Mouse (Mus musculus) midbrain, postnatal 0 days (tissue): ENCODE data around the gene Kif1c. TPM values are rescaled to one million over a fixed set of nuclear protein-coding genes. Genes with fewer than 3 reads are reported as not detected.

Experiments
- ATAC-seq: fragments of 200-750 bp; cut with Nextera tagmentation; 2 replicates; pipeline ENCODE4 v1.8.0; 2017; ENCODE audit warnings: moderate number of reproducible peaks, mild to moderate bottlenecking, moderate TSS enrichment, moderate library complexity; ENCODE audit not compliant: low FRiP score
- DNase-seq: peaks from one replicate; pipeline ENCODE4 v3.0.0-alpha.2; 2015; ENCODE audit warnings: low spot score
- H3K27ac ChIP-seq: fragments of 300-500 bp; sonication (generic); 2 replicates; pipeline ENCODE4 v1.5.1; 2014; ENCODE audit warnings: low read depth, mild to moderate bottlenecking, low read length, mixed read lengths
- H3K27me3 ChIP-seq: fragments of 300-500 bp; sonication (generic); 2 replicates; pipeline ENCODE4 v1.6.1; 2014; ENCODE audit warnings: low read length, control low read depth, mixed read lengths; ENCODE audit not compliant: insufficient read depth
- H3K36me3 ChIP-seq: fragments of 300-500 bp; sonication (generic); 2 replicates; pipeline ENCODE4 v1.6.1; 2014; ENCODE audit warnings: low read length, control low read depth, mixed read lengths; ENCODE audit not compliant: insufficient read depth
- H3K4me1 ChIP-seq: fragments of 300-500 bp; sonication (generic); 2 replicates; pipeline ENCODE4 v1.6.1; 2014; ENCODE audit warnings: mild to moderate bottlenecking, control low read depth, antibody characterized with exemption, low read length, mixed read lengths; ENCODE audit not compliant: insufficient read depth
- H3K4me2 ChIP-seq: fragments of 300-500 bp; sonication (generic); 2 replicates; pipeline ENCODE4 v1.6.1; 2014; ENCODE audit warnings: low read depth, mild to moderate bottlenecking, low read length, mixed read lengths; ENCODE audit not compliant: poor library complexity, severe bottlenecking
- H3K4me3 ChIP-seq: fragments of 300-500 bp; sonication (generic); 2 replicates; pipeline ENCODE4 v1.5.1; 2014; ENCODE audit warnings: low read depth, mild to moderate bottlenecking, low read length, moderate library complexity
- H3K9ac ChIP-seq: fragments of 300-500 bp; sonication (generic); replicated peaks from 2 replicates; pipeline ENCODE4 v1.6.1; 2014; ENCODE audit warnings: mild to moderate bottlenecking, low read length, moderate library complexity, mixed read lengths; ENCODE audit not compliant: poor library complexity, severe bottlenecking
- H3K9me3 ChIP-seq: fragments of 300-500 bp; sonication (generic); 2 replicates; pipeline ENCODE4 v1.6.1; 2016; ENCODE audit warnings: low read length, control low read depth
- CTCF ChIP-seq: IDR thresholded peaks from 2 replicates; pipeline ENCODE4 v1.5.1; 2016; ENCODE audit warnings: antibody characterized with exemption, mild to moderate bottlenecking
- WGBS: fragments of 180-500 bp; shearing (Covaris S2); extraction: QIAGEN DNeasy Blood & Tissue Kit; methylation state at CpG from one replicate; pipeline ENCODE4 v1.1.7; 2014; 5-methylcytosine and 5-hydroxymethylcytosine counted together
- polyA plus RNA-seq: library from polyadenylated mRNA; unstranded; fragments of >200 nt; fragmentation: Nextera tagmentation; extraction: Ambion mirVana; gene quantifications from 2 replicates; pipeline ENCODE4 v1.2.1, GENCODE M21; 2015
- total RNA-seq: library from RNA; depleted of rRNA; stranded (reverse); fragments of >200 nt; gene quantifications from 2 replicates; pipeline ENCODE4 v1.2.3, GENCODE M21; 2014

Gene Kif1c
- total and polyA plus RNA-seq, 2 experiments from 2014 or later: 1.9 to 30.9 TPM

DNA sequence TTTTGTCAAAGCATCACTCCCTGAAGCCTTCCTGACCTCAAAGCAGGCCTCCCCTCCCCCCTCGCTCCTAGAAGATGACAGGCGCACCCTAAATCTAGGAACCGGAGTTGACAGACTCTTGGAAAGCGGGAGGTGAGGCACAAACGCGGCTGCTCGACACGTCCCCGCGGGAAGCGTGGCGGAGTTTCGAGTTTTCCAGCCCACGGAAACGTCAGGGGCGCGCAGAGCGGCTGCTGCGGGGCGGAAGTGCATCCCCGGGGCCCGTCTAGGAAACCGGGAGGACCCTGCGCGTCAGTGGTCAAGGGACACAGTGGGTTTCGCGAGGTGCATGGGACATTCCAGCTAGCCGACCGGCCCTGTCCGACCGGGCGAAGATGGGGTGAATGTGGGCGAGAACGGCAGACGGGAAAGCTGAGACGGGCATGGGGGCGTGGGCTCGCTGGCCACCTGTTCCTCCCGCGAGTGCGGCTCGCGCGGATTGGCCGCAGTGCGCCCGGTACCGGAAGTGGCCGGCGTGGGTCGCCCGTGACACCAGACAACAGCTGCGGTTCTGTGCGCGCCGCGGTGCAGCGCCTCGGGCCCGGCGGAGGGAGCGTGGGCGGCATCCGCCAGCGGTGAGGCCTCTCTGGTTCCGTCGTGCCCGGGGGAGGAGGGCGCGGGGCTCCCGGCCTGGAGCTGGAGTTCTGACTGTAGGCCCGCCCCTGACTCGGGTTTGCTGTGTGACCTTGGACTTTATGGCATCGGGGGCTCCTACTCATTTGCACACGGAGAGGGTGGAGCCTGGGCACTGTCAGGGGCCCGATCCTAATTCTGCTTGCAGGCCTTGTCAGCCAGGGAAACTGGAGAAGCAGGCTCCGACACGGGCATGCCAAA lies 63.8 kb downstream of the Kif1c start, which contains the start of gene Zfp3:
Gene Zfp3 (plus strand): TSS at position 274 of the 873 bp plus-strand sequence.
- Histone ChIP-seq H3K9me3 (no peaks in the 10 kb centered on the region), H3K4me2 (peak within 1 kb of the TSS; percentile 67), H3K9ac (peak within 1 kb of the TSS; percentile 77), H3K4me1 (0 out of 2 replicates have a peak, but pooled peaks cover 5% of the 10 kb centered on the region), H3K27ac (peak within 1 kb of the TSS; percentile 89), H3K36me3 (no peaks in the 10 kb centered on the region), H3K27me3 (no peaks in the 10 kb centered on the region), H3K4me3 (peak within 1 kb of the TSS; percentile 77)
- under 1% methylated on average over 62 of the region's 78 CpGs for WGBS
- DNase-seq (peak; percentile 77), ATAC-seq (peak; percentile 92)
- TF ChIP-seq CTCF: peak; percentile 10; the same call in 1 of the 2 replicates

DNA sequence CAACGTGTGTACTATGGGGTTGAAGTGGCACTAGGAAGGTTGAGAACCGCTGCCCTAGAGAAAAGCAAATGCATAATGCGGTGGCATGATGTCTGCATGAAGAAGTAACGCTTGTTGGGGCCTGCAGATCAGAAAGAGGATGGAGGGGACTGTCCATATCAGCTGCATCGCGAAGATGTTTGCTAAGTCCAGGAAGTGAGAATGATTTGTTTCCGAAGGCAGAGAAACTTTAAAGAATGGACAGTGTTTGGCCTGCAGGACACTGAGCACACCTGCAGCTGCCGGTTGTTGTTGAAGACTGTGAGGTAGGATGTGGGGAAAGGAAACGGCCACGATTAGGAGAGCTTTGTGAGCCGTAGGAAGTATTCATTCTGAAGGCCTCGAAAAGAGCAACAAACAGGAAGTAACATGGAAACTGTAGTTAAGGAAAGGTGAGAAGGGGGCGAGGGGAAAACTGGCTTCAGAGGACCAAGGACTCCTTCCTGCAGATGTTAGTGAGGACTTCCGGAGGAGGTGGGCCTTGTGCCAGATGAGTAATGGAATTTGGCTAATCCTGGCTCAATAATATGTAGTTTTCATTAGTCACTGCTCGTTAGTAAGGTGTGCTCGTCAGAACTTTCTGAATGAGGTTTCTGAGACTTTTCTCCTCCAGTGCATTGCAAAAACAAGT lies 65.6 kb downstream of the Kif1c start:
- 86% methylated on average over 16 of the region's 16 CpGs for WGBS
- no peak for DNase-seq
- no peak overlapping the region for H3K9ac ChIP-seq

DNA sequence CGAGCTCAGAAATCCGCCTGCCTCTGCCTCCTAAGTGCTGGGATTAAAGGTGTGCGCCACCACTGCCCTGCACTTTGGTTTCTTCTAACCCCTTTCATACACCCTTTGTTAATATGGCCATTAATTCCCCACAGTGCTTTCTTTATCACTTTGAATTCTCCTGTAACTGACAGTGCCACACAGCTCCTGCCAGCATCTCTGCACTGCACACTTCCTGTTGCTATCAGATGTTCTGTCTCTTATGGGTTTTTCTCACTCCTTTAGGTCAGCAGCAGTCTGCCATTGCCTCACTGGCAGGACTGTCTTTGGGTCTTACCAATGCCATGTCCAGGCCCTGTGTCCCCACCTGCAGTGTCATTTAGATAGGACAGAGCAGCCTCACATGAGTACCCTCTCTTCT lies 70.5 kb downstream of the Kif1c start:
- no peak for TF ChIP-seq CTCF
- ATAC-seq (no peak), DNase-seq (no peak)
- no peaks in the 10 kb centered on the region for H3K9me3 ChIP-seq
- peaks cover 28% of the 10 kb centered on the region for H3K36me3 ChIP-seq
- H3K9ac ChIP-seq: no peak overlapping the region
- no peaks in the 10 kb centered on the region for H3K4me1 ChIP-seq
- H3K4me2 ChIP-seq: no peak overlapping the region
- no peak overlapping the region for H3K4me3 ChIP-seq
- no peaks in the 10 kb centered on the region for H3K27me3 ChIP-seq
- 94% methylated on average over 3 of the region's 3 CpGs for WGBS
- H3K27ac ChIP-seq: no peak overlapping the region

More for the DNA sequence above, 65.6 kb downstream of the Kif1c start:
- no peak overlapping the region for H3K27ac ChIP-seq
- H3K9me3 ChIP-seq: no peaks in the 10 kb centered on the region
- H3K4me1 ChIP-seq: 0 out of 2 replicates have a peak, but pooled peaks cover 5% of the 10 kb centered on the region
- H3K4me3 ChIP-seq: no peak overlapping the region
- no peak overlapping the region for H3K4me2 ChIP-seq
- no peaks in the 10 kb centered on the region for H3K27me3 ChIP-seq
- no peaks in the 10 kb centered on the region for H3K36me3 ChIP-seq
- no peak for TF ChIP-seq CTCF
- ATAC-seq: no peak

DNA sequence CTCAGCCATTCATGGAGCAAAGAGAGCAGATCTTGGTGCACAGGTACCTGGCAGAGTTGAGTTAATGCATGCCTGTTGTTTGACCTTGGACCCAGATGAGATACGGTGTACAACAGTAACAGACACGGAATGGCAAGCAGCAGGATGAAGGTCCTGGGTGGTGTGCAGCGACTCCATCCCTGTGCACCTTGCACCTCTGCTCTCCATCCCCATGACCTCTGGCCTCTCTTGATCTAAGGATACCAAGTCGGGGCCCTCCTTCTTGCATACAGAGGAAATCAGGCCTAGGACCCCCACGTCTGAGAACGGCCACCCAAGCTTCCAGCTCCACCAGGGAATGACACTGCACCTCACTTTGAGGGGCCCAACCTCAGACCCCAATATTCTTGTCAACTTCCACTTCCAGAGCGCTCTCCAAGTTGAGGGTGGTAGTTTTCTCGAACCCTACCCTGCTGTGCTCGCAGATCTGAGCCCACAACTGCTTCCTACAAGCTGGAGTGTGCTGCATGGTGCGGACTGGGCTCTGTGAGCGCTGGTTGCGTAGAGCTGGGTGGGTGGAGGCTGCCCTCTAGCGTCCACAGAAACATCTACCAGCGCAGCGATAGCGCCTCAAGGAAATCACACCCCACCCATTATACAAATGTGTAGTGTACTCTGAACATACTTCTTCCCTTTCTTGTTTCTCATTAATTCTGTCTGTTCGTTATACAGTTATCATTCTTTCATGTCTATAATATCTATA lies 76.7 kb downstream of the Kif1c start:
- WGBS: 29% methylated on average over 17 of the region's 17 CpGs
- ATAC-seq: peak; percentile 70; the same call in 1 of the 2 replicates
- Histone ChIP-seq H3K4me3 (no peak overlapping the region), H3K27me3 (no peaks in the 10 kb centered on the region), H3K9ac (0 out of 2 replicates have a peak overlapping the region, but pooled peaks have one; percentile 24), H3K4me2 (peak overlapping the region; percentile 18; the same call in 1 of the 2 replicates), H3K4me1 (no peaks in the 10 kb centered on the region), H3K27ac (no peak overlapping the region), H3K9me3 (no peaks in the 10 kb centered on the region), H3K36me3 (peaks cover 20% of the 10 kb centered on the region)
- DNase-seq: peak; percentile 80
- TF ChIP-seq CTCF: peak; percentile 90

DNA sequence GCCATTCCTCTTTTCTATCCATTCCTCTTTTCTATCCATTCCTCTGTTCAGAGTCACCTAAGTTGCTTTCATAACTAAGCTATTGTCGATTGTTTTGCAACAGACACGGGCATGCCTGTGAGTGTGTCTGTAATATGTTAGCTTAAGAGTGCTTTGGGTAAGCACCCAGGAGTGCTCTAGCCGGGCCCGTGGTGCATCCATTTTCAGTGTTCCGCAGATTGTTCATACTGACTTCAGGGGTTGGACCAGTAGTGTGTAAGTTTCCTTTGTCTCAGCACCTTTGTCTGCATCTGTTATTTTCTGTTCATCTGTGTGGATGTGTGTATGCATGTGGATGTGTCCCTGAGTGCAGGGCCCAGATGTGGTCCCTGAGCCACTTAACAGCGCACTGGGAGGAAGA lies 77.3 kb downstream of the Kif1c start:
- Histone ChIP-seq H3K36me3 (peaks cover 14% of the 10 kb centered on the region), H3K4me3 (no peak overlapping the region), H3K4me2 (no peak overlapping the region), H3K27me3 (no peaks in the 10 kb centered on the region), H3K4me1 (no peaks in the 10 kb centered on the region), H3K27ac (no peak overlapping the region), H3K9ac (no peak overlapping the region), H3K9me3 (no peaks in the 10 kb centered on the region)
- ATAC-seq (no peak), DNase-seq (no peak)
- 64% methylated on average over 6 of the region's 6 CpGs for WGBS
- TF ChIP-seq CTCF: no peak
